Mouse (Mus musculus): ENCODE measurements around the gene Mfap1b.

- TF ChIP-seq POLR2A (IDR thresholded peaks at IDR 0.05; ENCODE audit: extremely low read depth, insufficient read depth, low read length) (no peak), CTCF (IDR thresholded peaks at IDR 0.05; ENCODE audit: low read depth, low read length) (no peak)
Observed at GRCm38 (mm10) chr2:121448136-121448535, 25.7 kb downstream of the Mfap1b start.
